In the genomic region with DNA sequence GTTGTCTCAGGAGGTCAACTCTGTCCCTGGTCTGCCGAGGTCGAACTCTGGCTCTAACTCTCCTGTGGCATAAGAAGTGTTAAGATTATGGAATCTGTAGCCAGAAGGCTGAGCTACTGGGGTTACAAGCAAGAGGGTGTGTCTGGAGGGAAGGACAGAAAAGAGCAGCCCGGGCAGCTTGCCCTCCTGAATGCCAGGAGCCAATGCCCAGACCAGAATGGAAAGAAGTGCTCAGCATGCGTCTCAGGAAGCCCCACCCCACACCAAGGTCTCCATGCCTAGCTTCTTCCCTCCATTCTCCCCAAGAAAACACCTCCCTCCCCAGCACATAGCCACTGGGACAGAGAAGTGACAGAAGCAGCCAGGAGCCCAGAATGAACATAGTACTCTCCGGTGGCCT, we compare ENCODE assay signal across 8 mouse cellular contexts. TPM values are rescaled to one million over a fixed set of nuclear protein-coding genes. Genes with fewer than 3 reads are reported as not detected.
A peak's percentile ranks its signal among the peaks of the same experiment; 100 is the strongest.
DNase-seq lines count a peak whose midpoint lies in the region; ATAC-seq and TF ChIP-seq lines count a peak whose summit lies in the region.

No protein-coding gene starts in this region.

- ATAC-seq in midbrain, postnatal 0 days (ENCODE audit: low FRiP score), result no peak
- ATAC-seq in midbrain, embryonic 11.5 days (ENCODE audit: low FRiP score), result no peak
- ATAC-seq in heart, embryonic 14.5 days (ENCODE audit: insufficient number of reproducible peaks, insufficient read depth, low FRiP score, low read depth), result no peak

- H3K9me3 ChIP-seq in midbrain, postnatal 0 days (ENCODE audit: low read length), result no peaks in the 10 kb centered on the region
- no peaks in the 10 kb centered on the region for H3K9me3 ChIP-seq in midbrain, embryonic 11.5 days (ENCODE audit: control insufficient read depth, low read length)
- H3K9me3 ChIP-seq in heart, embryonic 14.5 days (ENCODE audit: control insufficient read depth, low read length), result no peaks in the 10 kb centered on the region

- TF ChIP-seq POLR2A in small intestine, adult 2 months (IDR thresholded peaks at IDR 0.05; ENCODE audit: low read depth, low read length), result no peak

- no peak overlapping the region for H3K4me3 ChIP-seq in midbrain, postnatal 0 days (ENCODE audit: low read depth, low read length)
- no peak overlapping the region for H3K4me3 ChIP-seq in midbrain, embryonic 11.5 days (ENCODE audit: low read depth, low read length)
- no peak overlapping the region for H3K4me3 ChIP-seq in heart, embryonic 14.5 days (ENCODE audit: control insufficient read depth in 1 of 2, insufficient read depth in 1 of 2, low read depth in 1 of 2, low read length in 2 of 2)
- peak overlapping the region; percentile 34 for H3K4me3 ChIP-seq in small intestine, adult 2 months (ENCODE audit: low read depth, low read length)

- H3K27ac ChIP-seq in midbrain, postnatal 0 days (ENCODE audit: low read depth, low read length), result no peak overlapping the region
- H3K27ac ChIP-seq in midbrain, embryonic 11.5 days (ENCODE audit: low read depth, low read length), result no peak overlapping the region
- peak overlapping the region in 1 of 2 experiments; percentile 100; a peak in 2 of 4 replicates for H3K27ac ChIP-seq in heart, embryonic 14.5 days (replicated peaks in 1 of 2; ENCODE audit: control insufficient read depth in 1 of 2, insufficient read depth in 1 of 2, low read depth in 2 of 2, low read length in 2 of 2)
- peak overlapping the region; percentile 98 for H3K27ac ChIP-seq in small intestine, adult 2 months (ENCODE audit: insufficient read depth, low read depth, low read length)

- H3K4me1 ChIP-seq in midbrain, postnatal 0 days (ENCODE audit: insufficient read depth, low read length), result 0 out of 2 replicates have a peak, but pooled peaks cover 12% of the 10 kb centered on the region
- peaks cover 18% of the 10 kb centered on the region for H3K4me1 ChIP-seq in midbrain, embryonic 11.5 days (ENCODE audit: control insufficient read depth, insufficient read depth, low read length)
- H3K4me1 ChIP-seq in heart, embryonic 14.5 days (ENCODE audit: control insufficient read depth in 2 of 2, insufficient read depth in 2 of 2, low read length in 2 of 2), result peaks cover 62 to 88% of the 10 kb centered on the region in 2 experiments
- peaks cover 69% of the 10 kb centered on the region for H3K4me1 ChIP-seq in small intestine, adult 2 months (ENCODE audit: control insufficient read depth, insufficient read depth, insufficient read length, low read length)

- 67% methylated on average over 5 of the region's 5 CpGs for WGBS in midbrain, postnatal 0 days
- WGBS in midbrain, embryonic 11.5 days, result 85% methylated on average over 5 of the region's 5 CpGs
- WGBS in heart, embryonic 14.5 days, result 38% methylated on average over 5 of the region's 5 CpGs
- 14% methylated on average over 5 of the region's 5 CpGs for WGBS in small intestine, adult 2 months

- peaks cover 9% of the 10 kb centered on the region for H3K27me3 ChIP-seq in midbrain, postnatal 0 days (ENCODE audit: insufficient read depth, low read length)
- H3K27me3 ChIP-seq in midbrain, embryonic 11.5 days (ENCODE audit: control insufficient read depth, insufficient read depth, low read length), result peaks cover 2% of the 10 kb centered on the region
- no peaks in the 10 kb centered on the region for H3K27me3 ChIP-seq in heart, embryonic 14.5 days (ENCODE audit: control insufficient read depth, insufficient read depth, low read length)
- no peaks in the 10 kb centered on the region for H3K27me3 ChIP-seq in small intestine, adult 2 months (ENCODE audit: control insufficient read depth, insufficient read depth, low read length)

- H3K4me2 ChIP-seq in midbrain, postnatal 0 days (ENCODE audit: low read depth, low read length, poor library complexity, severe bottlenecking), result no peak overlapping the region
- no peak overlapping the region for H3K4me2 ChIP-seq in midbrain, embryonic 11.5 days
- H3K4me2 ChIP-seq in heart, embryonic 14.5 days (ENCODE audit: low read length), result peak overlapping the region; percentile 19

- H3K9ac ChIP-seq in midbrain, postnatal 0 days (replicated peaks; ENCODE audit: low read length, poor library complexity, severe bottlenecking), result no peak overlapping the region
- no peak overlapping the region for H3K9ac ChIP-seq in midbrain, embryonic 11.5 days (ENCODE audit: low read length)
- H3K9ac ChIP-seq in heart, embryonic 14.5 days (ENCODE audit: low read length), result peak overlapping the region; percentile 57

- peak; percentile 66 to 84 for DNase-seq in adrenal gland, adult (ENCODE audit: inconsistent age in 2 of 2, low spot score in 1 of 2)
- no peak for DNase-seq in adrenal gland, adult 8-10 months
- DNase-seq in midbrain, postnatal 0 days (ENCODE audit: low spot score), result peak; percentile 51
- no peak for DNase-seq in midbrain, embryonic 11.5 days (ENCODE audit: low spot score, missing footprints)
- no peak for DNase-seq in thymus, postnatal 25 days
- no peak for DNase-seq in layer of hippocampus, adult 8-10 months (ENCODE audit: low spot score in 2 of 2)

- TF ChIP-seq CTCF in midbrain, postnatal 0 days (IDR thresholded peaks at IDR 0.05), result no peak
- TF ChIP-seq CTCF in small intestine, adult 2 months (IDR thresholded peaks at IDR 0.05; ENCODE audit: extremely low read depth, insufficient read length, insufficient replicate concordance, low read depth, low read length), result no peak

- peaks cover 12% of the 10 kb centered on the region; the same call in 1 of the 2 replicates for H3K36me3 ChIP-seq in midbrain, postnatal 0 days (ENCODE audit: insufficient read depth, low read length)
- no peaks in the 10 kb centered on the region for H3K36me3 ChIP-seq in midbrain, embryonic 11.5 days (ENCODE audit: control insufficient read depth, insufficient read depth, low read length)
- H3K36me3 ChIP-seq in heart, embryonic 14.5 days (ENCODE audit: control insufficient read depth, insufficient read depth, low read length), result peaks cover 31% of the 10 kb centered on the region
- H3K36me3 ChIP-seq in small intestine, adult 2 months (ENCODE audit: control insufficient read depth, insufficient read depth, low read length), result peaks cover 9% of the 10 kb centered on the region

RNA-seq across cellular contexts. Expression of a gene that starts 6.4 kb away (rescaled TPM):
- total RNA-seq in adrenal gland, adult 8-10 months (2022), result 100 to 1,000 TPM; 123 to 136 (median 131) TPM
- total RNA-seq in midbrain, postnatal 0 days (2014; rRNA removed), result 9.8 and 20.7 TPM in 2 replicates
- 9.8 and 10.5 TPM in 2 replicates for polyA plus RNA-seq in midbrain, postnatal 0 days (2015; fragmentation: Nextera tagmentation; extraction: Ambion mirVana)
- polyA plus RNA-seq in midbrain, embryonic 11.5 days (2014; fragmentation: Nextera tagmentation; extraction: Ambion mirVana), result 6.4 and 7.0 TPM in 2 replicates
- 39.1 and 40.5 TPM in 2 replicates for polyA plus RNA-seq in heart, embryonic 14.5 days (2014; fragmentation: Nextera tagmentation; extraction: Ambion mirVana)
- 497 and 689 TPM in 2 replicates for polyA plus RNA-seq in small intestine, adult 2 months (2012; rRNA removed)
- 10 to 100 TPM; 24.9 to 37.2 (median 33.3) TPM for total RNA-seq in layer of hippocampus, adult 8-10 months (2022)

RNA-seq across cellular contexts. Expression of a gene that starts 14.3 kb away (rescaled TPM):
- 10 to 100 TPM; 68.1 to 76.1 (median 74.6) TPM for total RNA-seq in adrenal gland, adult 8-10 months (2022)
- 101 and 116 TPM in 2 replicates for total RNA-seq in midbrain, postnatal 0 days (2014; rRNA removed)
- 135 and 140 TPM in 2 replicates for polyA plus RNA-seq in midbrain, postnatal 0 days (2015; fragmentation: Nextera tagmentation; extraction: Ambion mirVana)
- polyA plus RNA-seq in midbrain, embryonic 11.5 days (2014; fragmentation: Nextera tagmentation; extraction: Ambion mirVana), result 83.9 and 84.6 TPM in 2 replicates
- polyA plus RNA-seq in heart, embryonic 14.5 days (2014; fragmentation: Nextera tagmentation; extraction: Ambion mirVana), result 320 and 338 TPM in 2 replicates
- polyA plus RNA-seq in small intestine, adult 2 months (2012; rRNA removed), result 36.9 and 62.6 TPM in 2 replicates
- total RNA-seq in layer of hippocampus, adult 8-10 months (2022), result 100 to 1,000 TPM; 170 to 190 (median 177) TPM

RNA-seq across cellular contexts. Expression of a gene that starts 14.5 kb away (rescaled TPM):
- 100 to 1,000 TPM; 174 to 226 (median 192) TPM for total RNA-seq in adrenal gland, adult 8-10 months (2022)
- total RNA-seq in midbrain, postnatal 0 days (2014; rRNA removed), result 139 and 148 TPM in 2 replicates
- polyA plus RNA-seq in midbrain, postnatal 0 days (2015; fragmentation: Nextera tagmentation; extraction: Ambion mirVana), result 203 and 216 TPM in 2 replicates
- polyA plus RNA-seq in midbrain, embryonic 11.5 days (2014; fragmentation: Nextera tagmentation; extraction: Ambion mirVana), result 175 and 186 TPM in 2 replicates
- polyA plus RNA-seq in heart, embryonic 14.5 days (2014; fragmentation: Nextera tagmentation; extraction: Ambion mirVana), result 180 and 187 TPM in 2 replicates
- polyA plus RNA-seq in small intestine, adult 2 months (2012; rRNA removed), result 81.6 and 160 TPM in 2 replicates
- total RNA-seq in layer of hippocampus, adult 8-10 months (2022), result 100 to 1,000 TPM; 150 to 159 (median 154) TPM

RNA-seq across cellular contexts. Expression of a gene that starts 20.6 kb away (rescaled TPM):
- not detected for total RNA-seq in adrenal gland, adult 8-10 months (2022)
- total RNA-seq in midbrain, postnatal 0 days (2014; rRNA removed), result 0.52 TPM in 1 of 2 replicates, not detected in the other
- 0.16 TPM in 1 of 2 replicates, not detected in the other for polyA plus RNA-seq in midbrain, postnatal 0 days (2015; fragmentation: Nextera tagmentation; extraction: Ambion mirVana)
- 0.15 TPM in 1 of 2 replicates, not detected in the other for polyA plus RNA-seq in midbrain, embryonic 11.5 days (2014; fragmentation: Nextera tagmentation; extraction: Ambion mirVana)
- 0.57 and 0.69 TPM in 2 replicates for polyA plus RNA-seq in heart, embryonic 14.5 days (2014; fragmentation: Nextera tagmentation; extraction: Ambion mirVana)
- polyA plus RNA-seq in small intestine, adult 2 months (2012; rRNA removed), result 1.8 and 3.1 TPM in 2 replicates
- not detected for total RNA-seq in layer of hippocampus, adult 8-10 months (2022)

Comparison
In these comparisons a context has a peak if more than half of its experiments do, and no peak if none do; other contexts are left out.
1. DNase-seq: peak in adrenal gland, adult (2 of 2) and midbrain, postnatal 0 days (single experiment); none in adrenal gland, adult 8-10 months (single experiment), midbrain, embryonic 11.5 days (single experiment), thymus, postnatal 25 days (single experiment) and layer of hippocampus, adult 8-10 months (0 of 2).
2. RNA of a gene that starts 6.4 kb away (polyA plus RNA-seq): 497 to 689 TPM in small intestine, adult 2 months; 39.1 to 40.5 TPM in heart, embryonic 14.5 days, 9.8 to 10.5 TPM in midbrain, postnatal 0 days and 6.4 to 7.0 TPM in midbrain, embryonic 11.5 days; every median in the first group is over 10 times any median in the second.